14 mouse cellular contexts compared by ENCODE assay signal in the genomic region with DNA sequence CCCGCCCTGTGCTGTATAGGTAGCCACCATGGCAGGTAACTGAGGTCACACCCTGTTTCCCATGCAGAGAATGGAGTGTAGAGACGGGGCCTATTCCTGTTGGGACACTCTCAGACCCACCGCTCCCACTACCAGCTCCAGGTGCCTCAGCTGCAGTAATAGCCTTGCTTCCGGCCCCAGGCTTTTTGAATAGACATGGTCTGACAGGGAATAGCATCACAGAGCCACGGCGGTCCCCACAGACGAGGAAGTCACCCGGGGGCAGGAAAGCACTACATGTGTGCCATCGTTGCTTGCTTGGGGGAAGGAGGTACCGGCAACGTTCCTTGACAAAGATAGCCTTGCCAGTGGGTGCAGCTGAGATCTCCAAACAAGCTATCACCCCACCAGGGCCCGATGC. TPM values are rescaled to one million over a fixed set of nuclear protein-coding genes. Genes with fewer than 3 reads are reported as not detected.
DNase-seq lines count a peak whose midpoint lies in the region; ATAC-seq lines count a peak whose summit lies in the region.
"Had no signal": no experiment of that assay in that cellular context is flagged by ENCODE, and none has a peak within 500 bp of the region (broad histone marks: within the 10 kb centered on the region; RNA-seq: fewer than 3 reads in every experiment).

No protein-coding gene starts in this region.

- H3K27ac ChIP-seq in heart, embryonic 11.5 days (ENCODE audit: low read depth, low read length): no peak overlapping the region
- H3K27ac ChIP-seq in midbrain, embryonic 14.5 days (replicated peaks; ENCODE audit: low read depth, low read length): no peak overlapping the region
- H3K27ac ChIP-seq: left cerebral cortex, adult 2 months had no signal

- H3K4me2 ChIP-seq in heart, embryonic 11.5 days: no peak overlapping the region
- peak overlapping the region; percentile 29 for H3K4me2 ChIP-seq in midbrain, embryonic 14.5 days (ENCODE audit: low read length)
- H3K4me2 ChIP-seq: lung, embryonic 15.5 days had no signal

- no peaks in the 10 kb centered on the region for H3K9me3 ChIP-seq in heart, embryonic 11.5 days (replicated peaks; ENCODE audit: control insufficient read depth, low read length)
- H3K9me3 ChIP-seq in midbrain, embryonic 14.5 days (ENCODE audit: control insufficient read depth, low read length): no peaks in the 10 kb centered on the region
- H3K9me3 ChIP-seq: lung, embryonic 15.5 days had no signal

- H3K9ac ChIP-seq in heart, embryonic 11.5 days (ENCODE audit: low read depth, low read length): 0 out of 2 replicates have a peak overlapping the region, but pooled peaks have one; percentile 22
- no peak overlapping the region; the same call in 1 of the 2 replicates for H3K9ac ChIP-seq in midbrain, embryonic 14.5 days (replicated peaks; ENCODE audit: low read length)
- H3K9ac ChIP-seq: lung, embryonic 15.5 days had no signal

- peaks cover 23% of the 10 kb centered on the region for H3K36me3 ChIP-seq in heart, embryonic 11.5 days (ENCODE audit: control insufficient read depth, insufficient read depth, low read length)
- H3K36me3 ChIP-seq in midbrain, embryonic 14.5 days (ENCODE audit: control insufficient read depth, insufficient read depth, low read length): peaks cover 58% of the 10 kb centered on the region

- H3K4me3 ChIP-seq in heart, embryonic 11.5 days (ENCODE audit: low read depth, low read length): no peak overlapping the region
- H3K4me3 ChIP-seq in midbrain, embryonic 14.5 days (replicated peaks; ENCODE audit: low read depth, low read length): no peak overlapping the region
- H3K4me3 ChIP-seq: left cerebral cortex, adult 2 months; lung, embryonic 15.5 days had no signal

- no peak for DNase-seq in heart, postnatal 10 days
- peak; percentile 42 for DNase-seq in testis, postnatal 10 days (ENCODE audit: low spot score)
- DNase-seq in testis, postnatal 14 days (ENCODE audit: low spot score): no peak
- no peak for DNase-seq in midbrain, embryonic 14.5 days
- no peak for DNase-seq in left cerebral cortex, postnatal 10 days (ENCODE audit: extremely low spot score in 1 of 2, low spot score in 2 of 2)
- DNase-seq in spleen, postnatal 10 days (ENCODE audit: low spot score in 2 of 2): no peak
- DNase-seq: cerebellum, postnatal 36 days; heart, postnatal 4 days; kidney, adult 18-20 months; kidney, postnatal 4 days; liver had no signal

- ATAC-seq in heart, embryonic 11.5 days (replicated peaks; ENCODE audit: insufficient number of reproducible peaks, low FRiP score, low TSS enrichment): no peak
- ATAC-seq in midbrain, embryonic 14.5 days (ENCODE audit: low FRiP score, low TSS enrichment): no peak

- H3K27me3 ChIP-seq in heart, embryonic 11.5 days (ENCODE audit: control insufficient read depth, insufficient read depth, low read length): no peaks in the 10 kb centered on the region
- H3K27me3 ChIP-seq in midbrain, embryonic 14.5 days (ENCODE audit: control insufficient read depth, insufficient read depth, low read length): no peaks in the 10 kb centered on the region
- H3K27me3 ChIP-seq: lung, embryonic 15.5 days had no signal

- WGBS in heart, embryonic 11.5 days (ENCODE audit: insufficient replicate concordance): 89% methylated on average over 12 of the region's 12 CpGs
- 84% methylated on average over 12 of the region's 12 CpGs for WGBS in midbrain, embryonic 14.5 days

- peaks cover 32% of the 10 kb centered on the region for H3K4me1 ChIP-seq in heart, embryonic 11.5 days (ENCODE audit: control insufficient read depth, insufficient read depth, low read length)
- H3K4me1 ChIP-seq in midbrain, embryonic 14.5 days (ENCODE audit: control insufficient read depth, insufficient read depth, low read length): peaks cover 60% of the 10 kb centered on the region

- intact Hi-C loops in heart, postnatal 10 days (cut with DNase I): loop anchor here (5.0 kb wide), 1 partner anchor 72 kb away; the partner anchor contains the start of gene Arih2
- intact Hi-C loops in left cerebral cortex, postnatal 10 days (cut with DNase I): no loop called here

RNA-seq across cellular contexts. Expression of gene Wdr6, which starts 3.6 kb away (rescaled TPM):
- polyA plus RNA-seq in heart, embryonic 11.5 days (2014; fragmentation: Nextera tagmentation; extraction: Ambion mirVana): 48.6 and 60.8 TPM in 2 replicates
- total RNA-seq in heart, postnatal 10 days (2021): 10 to 100 TPM; 30.2 to 36.4 TPM
- 273 and 274 TPM in 2 replicates for polyA plus RNA-seq in midbrain, embryonic 14.5 days (2014; fragmentation: Nextera tagmentation; extraction: Ambion mirVana)
- total RNA-seq in left cerebral cortex, postnatal 10 days (2021): 100 to 1,000 TPM; 282 TPM

RNA-seq across cellular contexts. Expression of gene Dalrd3, which starts 5.2 kb away (rescaled TPM):
- polyA plus RNA-seq in heart, embryonic 11.5 days (2014; fragmentation: Nextera tagmentation; extraction: Ambion mirVana): 85.8 and 88.6 TPM in 2 replicates
- total RNA-seq in heart, postnatal 10 days (2021): 10 to 100 TPM; 21.0 TPM
- 263 and 271 TPM in 2 replicates for polyA plus RNA-seq in midbrain, embryonic 14.5 days (2014; fragmentation: Nextera tagmentation; extraction: Ambion mirVana)
- total RNA-seq in left cerebral cortex, postnatal 10 days (2021): 10 to 100 TPM; 70.9 to 76.1 TPM

RNA-seq across cellular contexts. Expression of gene Ndufaf3, which starts 7.7 kb away (rescaled TPM):
- 56.6 and 58.9 TPM in 2 replicates for polyA plus RNA-seq in heart, embryonic 11.5 days (2014; fragmentation: Nextera tagmentation; extraction: Ambion mirVana)
- 10 to 100 TPM; 54.5 to 58.6 TPM for total RNA-seq in heart, postnatal 10 days (2021)
- polyA plus RNA-seq in midbrain, embryonic 14.5 days (2014; fragmentation: Nextera tagmentation; extraction: Ambion mirVana): 76.7 and 86.2 TPM in 2 replicates
- 10 to 100 TPM; 53.3 to 57.0 TPM for total RNA-seq in left cerebral cortex, postnatal 10 days (2021)

RNA-seq across cellular contexts. Expression of gene Impdh2, which starts 14.8 kb away (rescaled TPM):
- polyA plus RNA-seq in heart, embryonic 11.5 days (2014; fragmentation: Nextera tagmentation; extraction: Ambion mirVana): 130 TPM in 2 replicates
- total RNA-seq in heart, postnatal 10 days (2021): 10 to 100 TPM; 62.3 to 70.0 TPM
- 99.3 and 107 TPM in 2 replicates for polyA plus RNA-seq in midbrain, embryonic 14.5 days (2014; fragmentation: Nextera tagmentation; extraction: Ambion mirVana)
- total RNA-seq in left cerebral cortex, postnatal 10 days (2021): 10 to 100 TPM; 64.3 to 68.3 TPM

RNA-seq across cellular contexts. Expression of gene P4htm, which starts 22.5 kb away (rescaled TPM):
- 14.7 and 15.0 TPM in 2 replicates for polyA plus RNA-seq in heart, embryonic 11.5 days (2014; fragmentation: Nextera tagmentation; extraction: Ambion mirVana)
- total RNA-seq in heart, postnatal 10 days (2021): 10 to 100 TPM; 12.7 to 15.1 TPM
- polyA plus RNA-seq in midbrain, embryonic 14.5 days (2014; fragmentation: Nextera tagmentation; extraction: Ambion mirVana): 27.0 and 30.5 TPM in 2 replicates
- 10 to 100 TPM; 47.8 to 52.2 TPM for total RNA-seq in left cerebral cortex, postnatal 10 days (2021)

Comparison
In these comparisons a context has a peak if more than half of its experiments do, and no peak if none do; other contexts are left out.
1. RNA of gene Wdr6, which starts 3.6 kb away (total RNA-seq): 282 TPM in left cerebral cortex, postnatal 10 days; 30.2 to 36.4 TPM in heart, postnatal 10 days; every median in the first group is over 4 times any median in the second.